Mouse (Mus musculus) embryonic stem cell, embryonic (primary cell): ENCODE data around the gene Cracr2a.

ENCODE experiments used
- CTCF ChIA-PET, 4 experiments: fragments of 300-600 bp in 2 of 4; fragments of 350-600 bp in 2 of 4; sonication (Branson Sonifier 250); formaldehyde crosslinking; loops; one replicate each; lab custom pipeline; 2022; ENCODE audit warnings: inconsistent platforms in 2 of 4; lab: Charles Lee
- POLR2A ChIA-PET, 4 experiments: fragments of 300-600 bp in 2 of 4; fragments of 350-600 bp in 2 of 4; sonication (Branson Sonifier 250); formaldehyde crosslinking; loops; one replicate each; lab custom pipeline; 2022; ENCODE audit warnings: antibody characterized with exemption in 4 of 4, inconsistent platforms in 1 of 4; lab: Charles Lee

The Cracr2a gene

DNA sequence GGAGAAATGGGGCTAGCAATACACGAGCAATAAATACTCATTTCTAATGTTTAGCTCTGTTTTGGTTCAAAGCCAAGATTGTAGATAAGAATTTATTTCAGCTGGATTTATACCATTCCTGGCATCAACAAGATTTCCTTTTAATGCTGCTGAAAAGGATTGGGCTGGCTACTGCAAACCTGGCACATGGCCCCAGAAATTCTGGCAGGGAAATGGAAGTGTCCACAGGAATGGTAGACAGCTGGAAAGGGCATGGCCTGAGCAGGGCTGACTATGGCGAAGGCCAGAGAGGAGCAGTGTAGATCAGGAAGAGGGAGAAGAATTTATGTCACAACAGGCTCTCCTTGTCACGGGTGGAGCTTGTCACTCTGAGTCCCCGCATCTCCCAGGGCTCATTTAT is 14.5 kb upstream of the Cracr2a start:
- POLR2A ChIA-PET, result no interaction called here
- CTCF ChIA-PET, result interaction anchor here in 1 of 4 experiments (1.4 kb wide), 1 partner anchor 15 kb away, joined by 11 read pairs; the partner anchor contains the start of gene Cracr2a

DNA sequence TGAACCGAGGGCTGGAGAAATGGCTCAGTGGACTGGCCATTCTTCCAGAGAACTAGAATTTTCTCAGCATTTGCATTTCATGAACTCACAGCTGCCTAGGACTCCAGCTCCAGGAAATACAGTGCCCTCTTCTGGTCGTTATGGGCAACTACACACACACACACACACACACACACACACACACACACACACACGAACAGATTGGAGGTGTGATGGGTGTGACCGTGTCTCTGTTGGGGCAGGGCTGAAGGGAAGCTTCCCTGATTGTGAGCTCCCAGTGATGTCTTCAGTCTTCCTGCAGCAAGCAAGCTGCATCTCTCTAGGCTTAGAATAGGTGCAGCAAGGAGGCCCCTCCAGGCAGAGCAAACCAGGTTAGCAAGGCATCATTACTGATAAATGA is 8.2 kb upstream of the Cracr2a start:
- CTCF ChIA-PET, result interaction anchor here (0.6 to 3.8 kb wide), 26 partner anchors 9 to 869 kb away, joined by 3 to 28 read pairs (median 4); partner anchors contain the start of gene Cracr2a (in 3 of the 4)

DNA sequence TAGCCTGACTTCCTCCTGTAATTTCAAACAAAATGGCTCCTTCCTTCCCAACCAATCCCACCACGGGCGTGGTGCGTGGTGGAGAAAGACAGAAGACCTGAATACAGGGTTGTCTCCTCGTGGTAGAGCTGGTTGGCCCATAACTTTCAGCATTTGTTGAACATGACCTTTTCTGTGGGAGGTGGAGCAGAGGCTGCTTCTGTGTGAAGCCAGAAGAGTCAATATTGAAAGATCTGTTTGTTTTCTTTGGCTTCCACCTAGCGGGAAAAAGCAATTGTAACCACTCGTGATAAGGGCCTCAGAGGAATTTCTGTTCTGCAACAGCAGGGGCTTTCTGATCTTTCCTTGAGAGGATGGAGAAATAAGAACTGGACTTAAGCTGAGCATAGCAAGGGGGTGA is 5.6 kb upstream of the Cracr2a start:
- POLR2A ChIA-PET, result no interaction called here

More for the DNA sequence above, 8.2 kb upstream of the Cracr2a start:
- POLR2A ChIA-PET, result interaction anchor here in 2 of 4 experiments (0.9 to 1.3 kb wide), 3 partner anchors 11 to 65 kb away, joined by 3 to 4 read pairs (median 3); no protein-coding TSS in a partner anchor

DNA sequence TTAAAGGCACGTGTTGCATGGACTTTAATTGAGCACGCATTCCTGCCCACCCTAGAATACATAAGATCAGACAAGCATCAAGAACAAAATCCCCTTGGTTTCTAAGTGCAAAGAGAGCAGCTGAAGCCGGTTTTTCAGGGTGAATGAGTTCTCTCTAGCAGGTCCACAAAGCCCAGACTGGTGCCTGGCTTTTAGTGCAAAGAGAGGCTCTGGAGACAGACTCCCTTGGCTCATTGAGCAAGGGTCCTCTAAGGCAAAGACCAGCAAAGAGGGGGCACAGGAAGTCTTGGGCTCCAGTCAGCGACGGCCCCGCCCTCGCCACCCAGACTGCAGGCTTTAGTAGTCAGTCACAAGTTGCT is 287 bp upstream of the Cracr2a start:
- ChIA-PET POLR2A (interaction anchor here in 1 of 4 experiments (0.6 to 1.3 kb wide), 2 partner anchors 412 to 532 kb away, joined by 3 read pairs; no protein-coding TSS in a partner anchor), CTCF (interaction anchor here (0.6 to 3.4 kb wide), 32 partner anchors 8 to 640 kb away, joined by 3 to 20 read pairs (median 4); no protein-coding TSS in a partner anchor)

More for the DNA sequence above, 5.6 kb upstream of the Cracr2a start:
- CTCF ChIA-PET, result interaction anchor here in 2 of 4 experiments (0.9 to 1.2 kb wide), 2 partner anchors 14 to 16 kb away, joined by 3 read pairs; no protein-coding TSS in a partner anchor

DNA sequence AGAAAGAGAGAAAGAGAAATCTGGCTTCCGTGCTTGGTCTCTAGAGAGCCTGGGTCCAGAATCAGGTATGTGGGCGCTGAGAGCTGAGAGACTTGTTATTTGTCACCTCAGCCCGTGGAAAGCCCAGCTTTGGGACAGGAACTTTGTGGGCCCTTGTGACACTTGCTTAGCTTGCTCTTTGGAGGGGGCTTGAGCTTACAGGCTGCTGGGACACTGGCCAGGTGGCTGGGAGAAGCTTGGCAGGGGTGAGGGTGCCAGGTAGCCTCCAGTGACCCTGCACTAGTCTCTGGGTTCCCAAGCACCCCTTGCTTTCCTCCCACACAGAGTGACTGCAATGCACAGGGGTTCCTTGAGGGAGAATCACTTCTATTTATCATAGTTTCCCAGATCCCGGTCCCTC is 2.4 kb downstream of the Cracr2a start:
- POLR2A ChIA-PET, result interaction anchor here in 1 of 4 experiments (1.0 kb wide), 1 partner anchor 50 kb away, joined by 3 read pairs; no protein-coding TSS in a partner anchor
- CTCF ChIA-PET, result interaction anchor here in 3 of 4 experiments (0.6 to 1.5 kb wide), 3 partner anchors 10 to 316 kb away, joined by 3 to 4 read pairs (median 3); no protein-coding TSS in a partner anchor

DNA sequence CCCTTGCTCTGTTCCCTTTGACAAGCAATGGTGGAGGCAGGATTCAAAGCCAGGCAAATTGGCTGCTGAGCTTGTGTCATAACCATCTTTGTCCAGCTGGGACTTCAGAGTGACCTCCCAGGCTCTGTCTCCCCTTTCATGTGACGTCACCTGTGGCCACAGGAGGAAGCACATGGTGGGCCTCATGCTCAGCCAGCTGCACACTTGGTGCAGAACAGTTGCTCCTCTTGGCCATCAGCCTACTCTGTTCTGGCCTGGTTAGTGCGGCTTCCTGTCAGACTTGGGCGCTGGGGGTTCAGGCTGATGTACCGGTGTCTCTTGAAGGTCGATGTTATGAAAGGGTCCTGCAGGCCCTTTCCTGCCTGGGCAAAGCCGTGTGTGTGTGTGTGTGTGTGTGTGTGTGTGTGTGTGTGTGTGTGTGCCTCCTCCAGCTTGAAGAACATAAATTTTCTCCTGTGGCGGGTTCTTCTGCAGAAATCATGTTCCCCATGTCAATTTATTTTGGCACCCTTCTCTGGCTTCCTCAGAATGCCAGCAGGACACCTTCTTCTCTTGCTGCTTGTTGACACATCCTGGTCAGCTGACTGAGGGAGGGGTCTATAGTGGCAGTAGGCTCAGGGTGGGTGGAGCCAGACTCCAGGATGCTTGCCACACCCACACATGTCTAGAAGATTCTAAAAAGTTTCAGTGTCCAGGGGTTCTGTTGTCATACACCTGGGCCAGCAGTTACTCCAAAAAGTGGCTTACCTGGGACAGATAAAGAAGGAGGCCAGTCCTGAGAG is 5.0 kb downstream of the Cracr2a start:
- ChIA-PET CTCF (interaction anchor here in 2 of 4 experiments (0.6 to 1.6 kb wide), 2 partner anchors 24 to 55 kb away, joined by 3 to 4 read pairs; no protein-coding TSS in a partner anchor), POLR2A (interaction anchor here in 1 of 4 experiments (0.7 kb wide), 1 partner anchor 963 kb away, joined by 3 read pairs; no protein-coding TSS in a partner anchor)

DNA sequence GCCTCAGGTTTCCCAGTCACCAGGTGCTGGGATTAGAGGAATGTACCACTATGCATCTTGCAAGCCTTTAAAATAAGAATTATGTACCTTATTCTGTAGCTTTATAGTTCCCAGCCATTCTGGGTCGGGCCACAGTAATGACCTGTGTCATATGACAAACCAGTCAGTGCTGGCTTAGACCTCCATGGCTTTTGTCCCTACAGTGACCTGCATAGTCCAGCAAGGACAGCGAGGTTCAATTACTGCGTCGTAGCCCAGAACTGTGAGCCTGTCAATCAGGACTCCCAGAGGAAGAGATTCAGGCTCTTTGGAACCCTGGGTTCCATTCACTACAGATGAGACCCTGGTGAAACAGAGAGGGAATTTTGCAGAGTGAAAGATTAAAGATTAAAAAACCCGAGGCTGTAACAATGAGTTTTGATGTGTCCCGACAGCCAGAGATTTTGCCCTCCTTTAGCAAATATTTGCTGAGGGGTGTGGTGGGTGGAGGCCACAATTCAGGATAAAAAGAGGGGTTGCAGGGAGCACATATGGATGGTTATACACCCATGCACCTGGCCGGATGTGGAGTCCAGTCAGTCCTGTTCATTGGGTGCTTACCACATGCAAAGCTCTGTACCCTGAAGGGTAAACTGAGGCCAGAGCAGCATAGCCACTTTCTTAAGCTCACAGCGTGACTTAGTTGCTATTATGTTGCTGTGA is 10.9 kb downstream of the Cracr2a start:
- ChIA-PET CTCF (interaction anchor here in 2 of 4 experiments (1.9 to 2.4 kb wide), 2 partner anchors 11 kb away, joined by 6 to 9 read pairs; partner anchors contain the start of gene Cracr2a (in 1 of the 2)), POLR2A (no interaction called here)

DNA sequence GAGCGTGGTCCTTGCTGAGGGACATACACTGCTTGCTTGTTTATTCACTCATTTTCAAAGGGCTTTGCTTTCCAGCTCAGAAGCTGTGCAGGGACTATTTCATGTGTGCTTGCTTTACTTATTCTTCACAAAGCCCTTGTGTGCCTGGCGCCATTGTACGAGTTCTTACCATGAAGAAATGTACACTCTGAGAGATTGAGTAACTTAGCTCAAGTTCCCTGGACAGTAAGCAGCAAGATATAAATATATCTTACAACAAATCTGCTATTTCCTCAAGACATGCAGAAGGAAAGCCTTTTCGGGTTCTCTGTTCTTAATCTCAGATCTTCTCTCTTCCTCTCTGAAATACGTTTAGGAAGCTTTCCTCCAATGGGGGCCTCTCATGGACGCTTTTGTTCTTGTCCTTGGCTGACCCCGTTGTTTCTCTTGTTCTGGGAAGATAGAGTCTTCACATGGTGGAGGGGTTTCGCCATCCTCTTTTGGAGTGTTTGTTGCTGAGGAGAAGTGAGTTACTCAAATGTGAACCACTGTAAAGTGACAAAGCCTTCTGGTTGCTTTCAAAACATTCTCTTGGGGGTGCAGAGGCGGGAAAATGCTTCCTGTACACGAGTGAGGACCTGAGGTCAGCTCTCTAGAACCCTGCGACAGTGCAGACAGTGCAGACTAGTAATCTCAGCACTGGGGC is 12.8 kb downstream of the Cracr2a start:
- POLR2A ChIA-PET, result no interaction called here
- CTCF ChIA-PET, result interaction anchor here in 2 of 4 experiments (0.5 to 1.1 kb wide), 2 partner anchors 9 to 11 kb away, joined by 3 to 5 read pairs; no protein-coding TSS in a partner anchor

DNA sequence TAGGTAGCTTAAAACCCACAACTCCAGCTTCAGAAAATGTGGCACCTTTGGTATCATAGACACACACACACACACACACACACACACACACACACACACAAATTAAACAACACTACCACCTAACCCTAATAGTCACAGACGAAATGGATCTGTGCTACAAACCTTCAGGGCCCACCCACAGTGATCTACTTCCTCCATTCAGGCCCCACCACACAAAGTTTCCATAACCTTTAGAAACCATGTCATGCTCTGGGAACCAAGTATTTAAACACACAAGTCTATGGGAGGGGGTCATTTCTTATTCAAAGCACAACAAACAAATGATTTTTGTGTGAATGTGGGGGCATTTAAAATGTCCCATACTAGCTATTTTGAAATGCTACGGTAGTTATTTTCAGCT is 14.1 kb downstream of the Cracr2a start:
- ChIA-PET POLR2A (no interaction called here), CTCF (no interaction called here)

DNA sequence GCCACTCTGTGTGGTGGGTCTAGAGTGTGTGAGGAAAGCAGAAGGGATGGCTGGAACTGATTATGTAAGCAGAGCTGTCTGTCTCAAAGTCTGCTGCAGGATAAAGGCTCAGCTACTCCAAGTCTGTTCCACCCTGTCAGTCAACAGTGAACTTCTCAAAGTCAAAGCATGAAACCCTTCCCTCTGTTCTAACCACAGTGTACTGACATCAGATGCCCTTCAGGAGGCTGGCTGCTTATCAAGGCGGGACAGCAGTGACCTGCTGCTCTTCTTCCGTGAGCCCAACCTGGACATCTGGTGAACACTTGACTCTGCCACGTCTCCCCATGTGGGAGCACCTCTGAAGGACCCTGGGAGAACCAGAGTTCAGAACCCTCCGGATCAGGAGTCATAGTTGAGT is 16.6 kb downstream of the Cracr2a start:
- CTCF ChIA-PET, result interaction anchor here in 1 of 4 experiments (0.7 to 0.8 kb wide), 2 partner anchors 9 to 50 kb away, joined by 8 to 9 read pairs; no protein-coding TSS in a partner anchor
- POLR2A ChIA-PET, result interaction anchor here in 2 of 4 experiments (0.6 kb wide), 2 partner anchors 397 to 492 kb away, joined by 3 to 4 read pairs; no protein-coding TSS in a partner anchor

DNA sequence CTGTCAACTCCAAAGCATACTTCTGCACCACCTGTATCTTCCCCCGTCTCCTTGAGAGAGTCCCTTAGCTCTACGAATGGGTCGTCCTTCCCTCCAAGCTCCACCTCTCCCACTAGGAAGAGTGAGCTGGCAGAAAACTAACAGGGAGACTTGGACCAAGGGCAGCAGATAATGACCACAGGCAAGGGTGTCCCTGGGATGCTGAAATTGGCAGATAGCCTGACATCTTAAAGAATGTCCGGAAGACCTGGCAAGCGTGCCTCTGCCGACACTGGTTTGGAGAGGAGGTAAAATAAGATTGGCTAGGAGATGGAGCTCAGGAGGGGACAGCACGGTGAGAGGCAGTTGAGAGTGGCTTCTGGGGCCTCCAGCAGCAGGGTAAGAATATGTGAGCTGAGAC is 17.2 kb downstream of the Cracr2a start:
- POLR2A ChIA-PET, result no interaction called here
- CTCF ChIA-PET, result interaction anchor here in 1 of 4 experiments (0.6 to 0.7 kb wide), 2 partner anchors 37 to 123 kb away, joined by 3 read pairs; no protein-coding TSS in a partner anchor

DNA sequence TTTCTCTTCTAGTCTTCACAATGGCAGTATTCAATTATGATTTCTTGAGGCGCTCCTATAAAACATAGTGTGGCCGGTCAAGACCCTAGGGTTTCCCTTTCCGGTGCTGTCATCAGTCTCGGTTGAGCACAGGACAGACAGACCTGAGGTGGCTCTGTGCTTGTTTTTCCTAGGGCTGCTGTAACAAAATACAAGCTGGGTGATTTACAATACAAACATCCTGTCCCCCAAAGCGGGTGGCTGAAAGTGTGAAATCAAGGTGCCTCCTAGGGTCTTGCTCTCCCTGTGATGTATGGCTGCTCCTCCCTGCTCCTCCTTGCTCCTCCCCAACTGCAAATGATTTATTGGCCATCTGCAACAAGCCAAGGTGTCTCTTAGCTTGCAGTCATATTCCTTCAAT is 17.7 kb downstream of the Cracr2a start:
- ChIA-PET CTCF (interaction anchor here in 1 of 4 experiments (0.6 to 0.7 kb wide), 2 partner anchors 37 to 123 kb away, joined by 3 read pairs; no protein-coding TSS in a partner anchor), POLR2A (no interaction called here)

DNA sequence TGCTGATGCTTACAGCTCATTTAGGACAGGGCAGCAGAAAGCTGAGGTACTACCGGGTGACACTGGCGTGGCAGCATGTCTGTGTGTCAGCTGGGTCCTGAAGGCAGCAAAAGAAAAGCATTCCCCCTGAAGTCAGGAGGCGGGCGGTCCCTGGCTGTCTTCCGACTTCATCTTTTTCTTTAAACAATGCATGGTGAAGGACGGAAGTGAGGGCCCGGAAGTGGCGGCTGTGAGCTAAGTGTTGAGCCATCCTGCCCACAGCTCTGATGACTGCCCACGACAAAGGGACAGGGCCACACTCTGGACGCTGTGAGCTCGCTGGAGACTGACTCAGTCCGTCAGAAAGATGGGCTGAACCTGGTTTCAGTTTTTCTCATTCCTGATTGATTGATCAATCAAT is 20.8 kb downstream of the Cracr2a start:
- POLR2A ChIA-PET, result interaction anchor here in 2 of 4 experiments (0.9 to 1.1 kb wide), 2 partner anchors 18 to 307 kb away, joined by 3 read pairs; no protein-coding TSS in a partner anchor
- CTCF ChIA-PET, result interaction anchor here (0.6 to 2.7 kb wide), 17 partner anchors 9 to 57 kb away, joined by 3 to 12 read pairs (median 4); partner anchors contain the start of gene Cracr2a (in 2 of the 4)

DNA sequence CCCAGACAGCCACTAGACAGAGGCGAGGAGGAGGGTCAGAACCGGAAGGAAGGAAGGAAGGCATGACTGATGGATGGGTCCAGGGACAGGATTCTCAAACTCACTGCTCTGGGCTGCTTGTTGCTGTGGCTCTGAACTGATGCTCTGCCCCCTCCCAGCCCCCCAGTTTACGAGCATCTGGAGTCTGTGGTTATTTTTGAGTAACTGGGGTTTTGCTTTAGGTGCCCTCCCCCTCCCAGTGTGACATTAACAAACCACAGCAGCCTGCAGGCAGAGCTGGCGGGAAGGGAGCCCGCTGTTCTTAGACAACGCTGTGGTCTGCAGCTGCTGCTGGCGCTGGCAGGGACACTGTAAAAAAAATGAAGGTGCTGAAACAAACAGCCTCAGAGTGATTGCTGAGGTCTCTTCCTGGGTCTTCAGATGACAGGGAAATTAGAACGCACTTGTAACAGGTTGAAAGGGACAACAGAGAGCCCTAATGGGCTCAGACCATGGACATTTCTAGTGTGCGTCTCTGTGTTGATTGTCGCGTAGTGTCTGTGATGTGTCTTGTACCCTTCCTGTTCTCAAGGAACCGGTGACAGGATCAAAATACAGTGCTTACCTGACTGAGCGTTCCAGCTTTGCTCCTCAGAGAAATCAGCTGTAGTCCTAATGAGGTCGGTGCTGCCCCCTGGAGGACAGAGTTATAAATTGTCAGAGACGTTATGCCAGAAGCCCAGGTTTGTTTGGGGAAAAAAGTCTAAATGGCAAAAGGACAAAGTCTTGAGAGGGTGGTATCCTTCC is 21.4 kb downstream of the Cracr2a start:
- CTCF ChIA-PET, result interaction anchor here (0.5 to 2.7 kb wide), 38 partner anchors 8 to 901 kb away, joined by 3 to 12 read pairs (median 3); partner anchors contain the start of gene Cracr2a (in 3 of the 4)
- POLR2A ChIA-PET, result interaction anchor here in 1 of 4 experiments (1.1 kb wide), 1 partner anchor 17 kb away, joined by 3 read pairs; no protein-coding TSS in a partner anchor

DNA sequence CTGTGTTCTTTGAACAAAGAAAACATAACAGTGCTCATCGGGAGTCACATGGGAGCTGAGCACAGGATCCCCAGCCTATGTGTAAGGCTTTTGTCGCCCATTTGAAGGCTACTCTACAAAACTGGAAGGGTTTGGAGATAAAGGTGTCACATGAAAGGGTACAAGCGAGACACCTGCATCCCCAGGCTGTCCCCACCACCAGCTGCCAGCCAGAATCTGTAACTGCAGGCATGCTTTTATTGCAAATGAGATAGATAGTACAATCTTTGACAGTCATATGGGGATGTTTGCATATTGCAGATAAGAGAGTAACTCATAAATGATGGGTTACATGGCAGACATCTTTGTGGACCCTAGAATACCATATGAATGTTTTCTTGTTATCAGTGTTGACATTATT is 30.3 kb downstream of the Cracr2a start:
- ChIA-PET POLR2A (no interaction called here), CTCF (interaction anchor here in 3 of 4 experiments (0.6 to 1.0 kb wide), 3 partner anchors 9 to 264 kb away, joined by 3 to 5 read pairs (median 3); no protein-coding TSS in a partner anchor)

DNA sequence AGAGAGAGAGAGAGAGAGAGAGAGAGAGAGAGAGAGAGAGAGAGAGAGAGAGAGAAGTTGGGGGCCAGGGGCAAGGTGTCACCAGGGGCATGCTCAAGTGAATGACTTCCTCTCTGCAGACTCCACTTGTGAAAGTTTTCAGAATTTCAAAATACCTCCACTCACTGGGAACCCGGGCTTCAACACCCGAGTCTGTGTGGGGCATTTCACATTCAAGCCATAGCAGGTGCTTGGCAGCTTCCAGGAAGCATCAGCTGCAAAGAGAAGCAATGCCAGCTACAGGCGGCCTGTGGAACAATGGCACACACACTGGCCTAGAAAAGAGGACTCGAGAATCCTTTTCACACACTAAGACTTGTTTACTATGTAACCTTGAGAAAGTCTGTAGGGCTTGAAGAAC is 32.3 kb downstream of the Cracr2a start:
- ChIA-PET POLR2A (interaction anchor here in 2 of 4 experiments (0.6 to 1.3 kb wide), 2 partner anchors 18 to 342 kb away, joined by 3 to 4 read pairs; no protein-coding TSS in a partner anchor), CTCF (interaction anchor here in 1 of 4 experiments (0.7 kb wide), 1 partner anchor 32 kb away, joined by 4 read pairs; no protein-coding TSS in a partner anchor)
